Comparison of ENCODE assay signal across 8 mouse cellular contexts in genomic region chr10:80604001-80604509, GRCm38 (mm10). TPM values are rescaled to one million over a fixed set of nuclear protein-coding genes. Genes with fewer than 3 reads are reported as not detected.
A peak's percentile ranks its signal among the peaks of the same experiment; 100 is the strongest.
DNase-seq lines count a peak whose midpoint lies in the region; ATAC-seq lines count a peak whose summit lies in the region.

No protein-coding gene starts in this region.

- peaks cover 28% of the 10 kb centered on the region for H3K36me3 ChIP-seq in hindbrain, embryonic 15.5 days
- H3K36me3 ChIP-seq in midbrain, embryonic 15.5 days (replicated peaks) = peaks cover 13% of the 10 kb centered on the region; the same call in 1 of the 2 replicates

- H3K27ac ChIP-seq in hindbrain, embryonic 15.5 days (replicated peaks) = no peak overlapping the region; the same call in 1 of the 2 replicates
- no peak overlapping the region for H3K27ac ChIP-seq in midbrain, embryonic 15.5 days

- peaks cover 21% of the 10 kb centered on the region for H3K4me1 ChIP-seq in hindbrain, embryonic 15.5 days (replicated peaks)
- H3K4me1 ChIP-seq in midbrain, embryonic 15.5 days = peaks cover 19% of the 10 kb centered on the region

- no peak for ATAC-seq in hindbrain, embryonic 15.5 days (ENCODE audit: low FRiP score, low read depth)
- ATAC-seq in midbrain, embryonic 15.5 days (replicated peaks) = no peak

- peak; percentile 77 for DNase-seq in layer of hippocampus, adult 9-11 months
- DNase-seq in layer of hippocampus, postnatal 25 days (ENCODE audit: extremely low spot score in 1 of 2, low spot score in 1 of 2) = no peak
- peak; percentile 84 for DNase-seq in c-Kit-positive CD71-positive TER-119-positive erythroid progenitor cells, embryonic 14.5 days (ENCODE audit: low spot score)
- no peak for DNase-seq in left cerebral cortex, adult 18-20 months (ENCODE audit: low spot score in 2 of 2)
- DNase-seq in cerebellum, postnatal 4 days (ENCODE audit: low spot score in 2 of 2) = no peak
- DNase-seq in adrenal gland, postnatal 25 days = no peak

- H3K27me3 ChIP-seq in hindbrain, embryonic 15.5 days = no peaks in the 10 kb centered on the region; the same call in 1 of the 2 replicates
- H3K27me3 ChIP-seq in midbrain, embryonic 15.5 days (replicated peaks) = no peaks in the 10 kb centered on the region

- peak overlapping the region; percentile 77 for H3K4me3 ChIP-seq in hindbrain, embryonic 15.5 days
- peak overlapping the region; percentile 70; the same call in 1 of the 2 replicates for H3K4me3 ChIP-seq in midbrain, embryonic 15.5 days

- H3K9ac ChIP-seq in hindbrain, embryonic 15.5 days = peak overlapping the region; percentile 72
- peak overlapping the region; percentile 50 for H3K9ac ChIP-seq in midbrain, embryonic 15.5 days

- H3K9me3 ChIP-seq in hindbrain, embryonic 15.5 days = no peaks in the 10 kb centered on the region
- H3K9me3 ChIP-seq in midbrain, embryonic 15.5 days = no peaks in the 10 kb centered on the region

- H3K4me2 ChIP-seq in hindbrain, embryonic 15.5 days = peak overlapping the region; percentile 94
- peak overlapping the region; percentile 69 for H3K4me2 ChIP-seq in midbrain, embryonic 15.5 days

- 82% methylated on average over 7 of the region's 7 CpGs for WGBS in hindbrain, embryonic 15.5 days
- 93% methylated on average over 7 of the region's 7 CpGs for WGBS in midbrain, embryonic 15.5 days

RNA-seq across cellular contexts. Expression of gene Adat3, which starts 1.4 kb away (rescaled TPM):
- total RNA-seq in layer of hippocampus, postnatal 25 days (2021) = 1 to 10 TPM; 1.7 to 1.8 TPM
- 4.8 and 5.4 TPM in 2 replicates for polyA plus RNA-seq in hindbrain, embryonic 15.5 days (2015; fragmentation: Nextera tagmentation; extraction: Ambion mirVana)
- polyA plus RNA-seq in midbrain, embryonic 15.5 days (2015; fragmentation: Nextera tagmentation; extraction: Ambion mirVana) = 6.0 and 6.9 TPM in 2 replicates
- 1 to 10 TPM; 2.3 to 6.4 TPM for total RNA-seq in left cerebral cortex, adult 18-20 months (2021)
- 3.5 and 5.6 TPM in 2 replicates for total RNA-seq in adrenal gland, postnatal 25 days (2021)

RNA-seq across cellular contexts. Expression of gene Scamp4, which starts 1.4 kb away (rescaled TPM):
- total RNA-seq in layer of hippocampus, postnatal 25 days (2021) = 10 to 100 TPM; 44.1 to 45.5 TPM
- polyA plus RNA-seq in hindbrain, embryonic 15.5 days (2015; fragmentation: Nextera tagmentation; extraction: Ambion mirVana) = 64.2 and 71.6 TPM in 2 replicates
- 65.0 and 66.2 TPM in 2 replicates for polyA plus RNA-seq in midbrain, embryonic 15.5 days (2015; fragmentation: Nextera tagmentation; extraction: Ambion mirVana)
- 10 to 100 TPM; 49.1 to 50.5 TPM for total RNA-seq in left cerebral cortex, adult 18-20 months (2021)
- total RNA-seq in adrenal gland, postnatal 25 days (2021) = 64.8 and 68.6 TPM in 2 replicates

RNA-seq across cellular contexts. Expression of gene Gm49322, which starts 1.8 kb away (rescaled TPM):
- total RNA-seq in layer of hippocampus, postnatal 25 days (2021) = 1 to 10 TPM; 2.4 to 3.4 TPM
- polyA plus RNA-seq in hindbrain, embryonic 15.5 days (2015; fragmentation: Nextera tagmentation; extraction: Ambion mirVana) = 3.4 and 4.1 TPM in 2 replicates
- polyA plus RNA-seq in midbrain, embryonic 15.5 days (2015; fragmentation: Nextera tagmentation; extraction: Ambion mirVana) = 4.6 and 5.0 TPM in 2 replicates
- total RNA-seq in left cerebral cortex, adult 18-20 months (2021) = 1 to 10 TPM; 3.5 to 3.7 TPM
- total RNA-seq in adrenal gland, postnatal 25 days (2021) = 2.3 and 3.0 TPM in 2 replicates

RNA-seq across cellular contexts. Expression of gene Abhd17a, which starts 13.9 kb away (rescaled TPM):
- total RNA-seq in layer of hippocampus, postnatal 25 days (2021) = 100 to 1,000 TPM; 184 to 192 TPM
- 134 and 159 TPM in 2 replicates for polyA plus RNA-seq in hindbrain, embryonic 15.5 days (2015; fragmentation: Nextera tagmentation; extraction: Ambion mirVana)
- 126 and 152 TPM in 2 replicates for polyA plus RNA-seq in midbrain, embryonic 15.5 days (2015; fragmentation: Nextera tagmentation; extraction: Ambion mirVana)
- total RNA-seq in left cerebral cortex, adult 18-20 months (2021) = 100 to 1,000 TPM; 179 to 185 TPM
- 87.8 and 100 TPM in 2 replicates for total RNA-seq in adrenal gland, postnatal 25 days (2021)

RNA-seq across cellular contexts. Expression of gene Csnk1g2, which starts 18.6 kb away (rescaled TPM):
- total RNA-seq in layer of hippocampus, postnatal 25 days (2021) = 100 to 1,000 TPM; 208 to 236 TPM
- polyA plus RNA-seq in hindbrain, embryonic 15.5 days (2015; fragmentation: Nextera tagmentation; extraction: Ambion mirVana) = 109 and 127 TPM in 2 replicates
- 107 and 123 TPM in 2 replicates for polyA plus RNA-seq in midbrain, embryonic 15.5 days (2015; fragmentation: Nextera tagmentation; extraction: Ambion mirVana)
- total RNA-seq in left cerebral cortex, adult 18-20 months (2021) = 100 to 1,000 TPM; 253 to 267 TPM
- 127 and 157 TPM in 2 replicates for total RNA-seq in adrenal gland, postnatal 25 days (2021)

Comparison
In these comparisons a context has a peak if more than half of its experiments do, and no peak if none do; other contexts are left out.
1. DNase-seq: peak in layer of hippocampus, adult 9-11 months (single experiment) and c-Kit-positive CD71-positive TER-119-positive erythroid progenitor cells, embryonic 14.5 days (single experiment); none in layer of hippocampus, postnatal 25 days (0 of 2), left cerebral cortex, adult 18-20 months (0 of 2), cerebellum, postnatal 4 days (0 of 2) and adrenal gland, postnatal 25 days (single experiment).